Mouse (Mus musculus): ENCODE data around the gene Map6. TPM values are rescaled to one million over a fixed set of nuclear protein-coding genes. Genes with fewer than 3 reads are reported as not detected.

The Map6 gene
- total RNA-seq, 2 experiments from 2014 or later, result 125 to 131 TPM

DNA sequence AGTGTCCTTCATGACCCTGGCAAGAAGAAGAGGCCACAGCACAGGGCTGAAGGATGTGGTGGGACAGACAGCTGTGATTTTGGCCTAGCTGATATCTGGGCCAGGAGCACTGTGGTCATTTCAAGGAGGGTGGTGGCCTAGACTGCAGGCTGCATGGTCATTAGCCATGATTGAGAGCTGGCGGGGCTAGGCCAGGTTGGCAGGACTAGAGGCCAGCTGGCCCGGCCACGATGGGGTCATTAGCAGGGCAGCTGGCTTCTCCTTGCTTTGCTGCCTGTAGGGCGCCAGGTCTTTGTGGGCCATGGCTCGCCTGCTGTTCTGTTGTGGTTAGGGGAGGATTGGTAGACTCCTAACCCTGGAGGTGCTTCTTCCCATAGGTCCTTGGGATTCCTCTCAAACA is 118.8 kb downstream of the Map6 start:
- DNase-seq (ENCODE audit: low spot score in 2 of 2), result no peak

Other genes with a start within 250 kb of the Map6 start
- 10 to 100 TPM; 44.6 to 45.8 TPM for gene Uvrag, start 126.3 kb upstream of the Map6 start, total RNA-seq (2021)
- 10 to 100 TPM; 94.7 to 96.3 TPM for gene Dgat2, start 84.7 kb upstream of the Map6 start, total RNA-seq (2021)
- gene Mogat2, start 28.8 kb upstream of the Map6 start, total RNA-seq (2021), result not detected
- 10 to 100 TPM; 41.9 to 58.7 TPM for gene Serpinh1, start 85.8 kb downstream of the Map6 start, total RNA-seq (2021)
- gene Gdpd5, start 114.0 kb downstream of the Map6 start, total RNA-seq (2021), result 10 to 100 TPM; 30.0 to 31.6 TPM
- gene Klhl35, start 198.6 kb downstream of the Map6 start, total RNA-seq (2021), result 1 to 10 TPM; 4.4 to 4.9 TPM
- 100 to 1,000 TPM; 245 to 264 TPM for gene Rps3, start 216.3 kb downstream of the Map6 start, total RNA-seq (2021)